Mouse (Mus musculus): Measurements from ENCODE around the gene Slc2a8. TPM values are rescaled to one million over a fixed set of nuclear protein-coding genes. Genes with fewer than 3 reads are reported as not detected.

The Slc2a8 gene
- polyA plus RNA-seq, 2 experiments, result 4.9 to 5.1 TPM

DNA sequence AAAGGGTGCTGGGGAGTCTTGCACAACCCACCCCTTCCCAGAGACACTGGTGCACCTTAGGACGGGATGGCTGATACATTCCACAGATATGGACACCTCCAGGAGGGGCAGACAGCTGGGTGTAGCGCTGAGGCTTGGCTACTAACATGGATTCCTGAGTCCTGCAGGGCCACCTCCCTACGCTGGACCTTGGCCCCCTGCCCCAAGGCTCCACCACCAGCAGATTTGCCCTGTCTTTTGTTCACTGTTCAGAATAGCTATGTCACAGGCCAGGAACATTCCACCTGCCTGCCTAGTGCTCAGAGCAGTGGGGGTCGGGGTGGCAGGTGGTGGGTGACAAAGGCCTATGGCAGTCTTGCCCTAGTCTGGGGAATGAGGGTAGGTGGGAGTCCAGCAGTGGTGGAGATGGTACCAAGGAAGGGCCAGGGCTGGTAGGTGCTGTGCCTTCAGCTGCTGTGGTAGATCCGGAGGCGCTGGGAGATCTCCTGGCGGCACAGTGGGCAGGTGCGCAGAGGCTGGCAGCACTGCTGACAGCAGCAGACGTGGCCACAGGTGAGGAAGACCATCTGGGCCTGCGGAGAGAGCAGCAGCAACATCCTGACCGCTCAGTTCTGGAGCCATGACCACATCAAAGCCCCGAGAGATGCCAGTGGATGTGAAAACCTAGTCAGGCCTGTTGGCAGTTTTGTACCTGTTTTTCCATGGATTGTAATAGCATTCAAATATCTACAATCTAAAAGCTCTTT, 55.4 kb downstream of the Slc2a8 start:
- whole genome bisulfite sequencing (ENCODE audit: insufficient replicate concordance), result 83% methylated on average over 11 of the region's 12 CpGs
- Histone ChIP-seq H3K27me3 (ENCODE audit: control insufficient read depth, insufficient read depth, low read length) (no peaks in the 10 kb centered on the region), H3K4me1 (replicated peaks; ENCODE audit: control insufficient read depth in 2 of 2, insufficient read depth in 2 of 2, low read length in 1 of 2) (no peaks in the 10 kb centered on the region), H3K27ac (no peak overlapping the region), H3K4me2 (ENCODE audit: low read depth) (no peak overlapping the region), H3K9me3 (ENCODE audit: control insufficient read depth, low read length) (no peaks in the 10 kb centered on the region), H3K36me3 (replicated peaks; ENCODE audit: control insufficient read depth, insufficient read depth, low read depth) (no peaks in the 10 kb centered on the region), H3K4me3 (ENCODE audit: insufficient read depth in 1 of 2, low read depth in 2 of 2, low read length in 2 of 2) (no peak overlapping the region), H3K9ac (replicated peaks) (no peak overlapping the region)
- DNase-seq (ENCODE audit: low read depth in 3 of 3, low spot score in 3 of 3) (no peak), ATAC-seq (ENCODE audit: insufficient read depth) (no peak)
- no peak for TF ChIP-seq EP300 (IDR thresholded peaks at IDR 0.05; ENCODE audit: low read depth)
- TF ChIP-seq CTCF (IDR thresholded peaks at IDR 0.05; ENCODE audit: low read depth), result no peak

DNA sequence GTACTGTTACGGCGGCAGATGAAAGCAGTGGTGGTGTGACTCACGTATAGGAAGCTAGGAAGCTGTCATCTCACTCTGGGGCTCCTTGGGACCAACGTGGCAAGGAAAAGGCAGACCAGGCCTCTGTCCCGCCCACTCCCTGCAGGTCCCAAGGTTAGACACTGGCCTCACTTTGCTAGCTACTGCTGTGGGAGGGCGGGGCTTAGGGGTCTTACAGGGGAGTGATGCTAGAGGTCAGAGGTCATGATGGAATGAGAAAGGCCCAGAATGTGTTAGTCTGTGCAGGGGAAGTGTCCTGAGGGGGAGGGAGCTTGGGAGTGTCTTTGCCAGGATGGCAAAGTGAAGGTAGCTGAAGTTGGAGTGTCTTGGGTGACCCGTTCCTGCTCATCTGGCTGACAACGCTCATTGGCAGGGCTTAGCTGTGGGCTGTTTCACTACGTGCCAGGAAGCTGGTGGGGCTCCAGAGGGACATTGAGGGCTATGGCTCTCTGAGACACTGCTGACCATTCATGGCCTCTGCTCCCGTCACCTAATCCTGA, 57.5 kb downstream of the Slc2a8 start:
- H3K4me3 ChIP-seq (ENCODE audit: insufficient read depth in 1 of 2, low read depth in 2 of 2, low read length in 2 of 2), result no peak overlapping the region
- H3K4me2 ChIP-seq (ENCODE audit: low read depth), result no peak overlapping the region
- ATAC-seq (ENCODE audit: insufficient read depth), result no peak
- DNase-seq (ENCODE audit: low read depth in 3 of 3, low spot score in 3 of 3), result no peak
- H3K9me3 ChIP-seq (ENCODE audit: control insufficient read depth, low read length), result no peaks in the 10 kb centered on the region
- H3K9ac ChIP-seq (replicated peaks), result no peak overlapping the region
- H3K4me1 ChIP-seq (replicated peaks; ENCODE audit: control insufficient read depth in 2 of 2, insufficient read depth in 2 of 2, low read length in 1 of 2), result no peaks in the 10 kb centered on the region
- no peak for TF ChIP-seq CTCF (IDR thresholded peaks at IDR 0.05; ENCODE audit: low read depth)
- TF ChIP-seq EP300 (IDR thresholded peaks at IDR 0.05; ENCODE audit: low read depth), result no peak
- H3K27me3 ChIP-seq (ENCODE audit: control insufficient read depth, insufficient read depth, low read length), result no peaks in the 10 kb centered on the region
- WGBS (ENCODE audit: insufficient replicate concordance), result 67% methylated on average over 10 of the region's 10 CpGs
- H3K27ac ChIP-seq, result no peak overlapping the region
- H3K36me3 ChIP-seq (replicated peaks; ENCODE audit: control insufficient read depth, insufficient read depth, low read depth), result no peaks in the 10 kb centered on the region

DNA sequence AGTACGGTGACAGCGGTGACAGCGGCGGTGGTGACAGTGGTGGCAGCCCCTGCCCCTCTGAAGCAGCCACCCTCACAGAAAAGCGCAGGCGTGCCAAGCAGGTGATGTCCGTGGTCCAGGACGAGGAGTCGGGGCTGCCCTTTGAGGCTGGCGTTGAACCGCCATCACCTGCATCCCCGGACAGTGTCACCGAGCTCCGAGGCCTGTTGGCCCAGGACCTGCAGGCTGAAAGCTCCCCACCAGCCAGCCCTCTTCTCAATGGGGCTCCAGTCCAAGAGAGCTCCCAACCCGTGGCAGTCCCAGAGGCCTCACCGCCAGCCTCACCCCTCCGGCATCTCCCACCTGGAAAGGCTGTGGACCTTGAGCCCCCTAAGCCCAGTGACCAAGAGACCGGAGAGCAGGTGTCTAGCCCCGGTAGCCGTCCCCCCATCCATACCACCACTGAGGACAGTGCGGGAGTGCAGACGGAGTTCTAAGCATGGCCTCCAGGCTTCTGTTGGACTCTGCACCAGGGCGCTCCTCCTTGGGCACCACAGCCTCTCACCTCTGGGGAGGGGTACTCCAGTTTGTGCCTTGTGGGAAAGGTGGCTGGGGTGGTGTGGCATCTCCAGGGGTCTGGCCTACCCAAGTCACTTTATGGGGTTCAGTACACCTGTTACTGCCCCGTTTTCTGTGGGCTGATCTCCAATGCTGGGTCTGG, 58.2 kb downstream of the Slc2a8 start:
- Histone ChIP-seq H3K27me3 (ENCODE audit: control insufficient read depth, insufficient read depth, low read length) (no peaks in the 10 kb centered on the region), H3K9me3 (ENCODE audit: control insufficient read depth, low read length) (no peaks in the 10 kb centered on the region), H3K4me1 (replicated peaks; ENCODE audit: control insufficient read depth in 2 of 2, insufficient read depth in 2 of 2, low read length in 1 of 2) (no peaks in the 10 kb centered on the region), H3K36me3 (replicated peaks; ENCODE audit: control insufficient read depth, insufficient read depth, low read depth) (no peaks in the 10 kb centered on the region), H3K9ac (replicated peaks) (no peak overlapping the region), H3K4me3 (ENCODE audit: insufficient read depth in 1 of 2, low read depth in 2 of 2, low read length in 2 of 2) (no peak overlapping the region), H3K27ac (no peak overlapping the region), H3K4me2 (ENCODE audit: low read depth) (no peak overlapping the region)
- ATAC-seq (ENCODE audit: insufficient read depth), result no peak
- 83% methylated on average over 24 of the region's 24 CpGs for WGBS (ENCODE audit: insufficient replicate concordance)
- TF ChIP-seq CTCF (IDR thresholded peaks at IDR 0.05; ENCODE audit: low read depth) (no peak), EP300 (IDR thresholded peaks at IDR 0.05; ENCODE audit: low read depth) (no peak)
- DNase-seq (ENCODE audit: low read depth in 3 of 3, low spot score in 3 of 3), result no peak

Other genes with a start within 250 kb of the Slc2a8 start
- 0.07 TPM in 1 of 2 replicates, not detected in the other for gene 6330409D20Rik, start 241.1 kb downstream of the Slc2a8 start, polyA plus RNA-seq (2012; rRNA removed)
- gene 6330409D20Rik, start 241.1 kb downstream of the Slc2a8 start, polyA plus RNA-seq (2014; fragmentation: Nextera tagmentation; extraction: Ambion mirVana), result not detected in 2 replicates
- 21.2 and 30.7 TPM in 2 replicates for gene Tor2a, start 224.8 kb downstream of the Slc2a8 start, polyA plus RNA-seq (2012; rRNA removed)
- 25.2 and 28.1 TPM in 2 replicates for gene Tor2a, start 224.8 kb downstream of the Slc2a8 start, polyA plus RNA-seq (2014; fragmentation: Nextera tagmentation; extraction: Ambion mirVana)
- gene Ttc16, start 206.4 kb downstream of the Slc2a8 start, polyA plus RNA-seq (2012; rRNA removed), result 0.18 and 0.22 TPM in 2 replicates
- gene Ttc16, start 206.4 kb downstream of the Slc2a8 start, polyA plus RNA-seq (2014; fragmentation: Nextera tagmentation; extraction: Ambion mirVana), result 0.09 and 0.10 TPM in 2 replicates
- gene Ptrh1, start 206.3 kb downstream of the Slc2a8 start, polyA plus RNA-seq (2012; rRNA removed), result 1.3 and 1.7 TPM in 2 replicates
- gene Ptrh1, start 206.3 kb downstream of the Slc2a8 start, polyA plus RNA-seq (2014; fragmentation: Nextera tagmentation; extraction: Ambion mirVana), result 1.9 and 2.2 TPM in 2 replicates
- not detected in 2 replicates for gene Cfap157, start 197.7 kb downstream of the Slc2a8 start, polyA plus RNA-seq (2012; rRNA removed)
- not detected in 2 replicates for gene Cfap157, start 197.7 kb downstream of the Slc2a8 start, polyA plus RNA-seq (2014; fragmentation: Nextera tagmentation; extraction: Ambion mirVana)
- gene Stxbp1, start 134.8 kb downstream of the Slc2a8 start, polyA plus RNA-seq (2012; rRNA removed), result 1.4 and 2.1 TPM in 2 replicates
- gene Stxbp1, start 134.8 kb downstream of the Slc2a8 start, polyA plus RNA-seq (2014; fragmentation: Nextera tagmentation; extraction: Ambion mirVana), result 2.3 and 2.6 TPM in 2 replicates
- 5.7 and 5.9 TPM in 2 replicates for gene Fam129b, start 106.0 kb downstream of the Slc2a8 start, polyA plus RNA-seq (2012; rRNA removed)
- gene Fam129b, start 106.0 kb downstream of the Slc2a8 start, polyA plus RNA-seq (2014; fragmentation: Nextera tagmentation; extraction: Ambion mirVana), result 2.7 and 2.9 TPM in 2 replicates
- 311 and 646 TPM in 2 replicates for gene Rpl12, start 20.5 kb downstream of the Slc2a8 start, polyA plus RNA-seq (2012; rRNA removed)
- gene Rpl12, start 20.5 kb downstream of the Slc2a8 start, polyA plus RNA-seq (2014; fragmentation: Nextera tagmentation; extraction: Ambion mirVana), result 144 and 162 TPM in 2 replicates
- 1.9 and 2.5 TPM in 2 replicates for gene Lrsam1, start 20.5 kb downstream of the Slc2a8 start, polyA plus RNA-seq (2012; rRNA removed)
- 1.1 and 1.8 TPM in 2 replicates for gene Lrsam1, start 20.5 kb downstream of the Slc2a8 start, polyA plus RNA-seq (2014; fragmentation: Nextera tagmentation; extraction: Ambion mirVana)
- gene Garnl3, start 149.6 kb upstream of the Slc2a8 start, polyA plus RNA-seq (2012; rRNA removed), result 0.34 and 0.56 TPM in 2 replicates
- gene Garnl3, start 149.6 kb upstream of the Slc2a8 start, polyA plus RNA-seq (2014; fragmentation: Nextera tagmentation; extraction: Ambion mirVana), result 0.53 and 1.3 TPM in 2 replicates
- gene Angptl2, start 234.0 kb upstream of the Slc2a8 start, polyA plus RNA-seq (2012; rRNA removed), result 1.8 and 1.9 TPM in 2 replicates
- 1.3 and 1.4 TPM in 2 replicates for gene Angptl2, start 234.0 kb upstream of the Slc2a8 start, polyA plus RNA-seq (2014; fragmentation: Nextera tagmentation; extraction: Ambion mirVana)